Comparison of ENCODE assay signal across 21 mouse cellular contexts in the genomic region with DNA sequence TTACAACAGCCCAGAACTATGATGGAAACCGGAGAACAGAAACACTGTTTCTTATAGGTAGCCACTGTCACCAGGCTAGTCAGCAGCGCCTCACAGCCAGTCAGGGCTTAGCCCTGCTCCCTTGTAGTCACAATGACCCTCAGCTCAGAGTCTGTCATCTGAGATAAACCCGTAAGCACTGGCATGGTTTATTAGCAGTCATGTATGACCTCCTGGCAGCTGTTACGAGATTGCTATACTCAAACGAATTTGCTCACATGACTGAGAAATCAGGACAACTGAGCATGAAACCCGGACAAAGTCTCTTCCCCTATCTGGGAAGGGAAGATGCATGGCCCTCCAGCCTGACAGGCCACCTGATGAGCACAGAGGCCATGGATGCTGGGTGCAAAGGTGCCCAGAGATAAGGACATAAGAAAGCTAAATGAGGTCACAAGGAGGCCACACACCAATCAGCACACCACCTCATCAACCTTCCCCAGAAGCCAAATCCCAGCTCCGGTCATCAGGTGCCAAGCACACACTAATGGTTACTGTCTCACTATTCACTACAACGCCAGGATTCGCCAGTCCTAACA. TPM values are rescaled to one million over a fixed set of nuclear protein-coding genes. Genes with fewer than 3 reads are reported as not detected.
DNase-seq lines count a peak whose midpoint lies in the region; ATAC-seq and TF ChIP-seq lines count a peak whose summit lies in the region.
"Had no signal": no experiment of that assay in that cellular context is flagged by ENCODE, and none has a peak within 500 bp of the region (broad histone marks: within the 10 kb centered on the region; RNA-seq: fewer than 3 reads in every experiment).

No protein-coding gene starts in this region.

- DNase-seq in cerebellum, adult 2 months, result peak in 1 of 2 experiments; percentile 8
- peak; percentile 47 for DNase-seq in kidney, adult 2 months
- DNase-seq in kidney, adult 8-10 months, result no peak
- DNase-seq in midbrain, postnatal 0 days (ENCODE audit: low spot score), result peak; percentile 40
- no peak for DNase-seq in midbrain, embryonic 14.5 days
- DNase-seq in layer of hippocampus, adult 9-10 months (ENCODE audit: low spot score), result no peak
- DNase-seq: gastrocnemius, postnatal 36 days; left cerebral cortex, postnatal 4 days; lung, postnatal 4 days; thymus, adult 2 months had no signal

- TF ChIP-seq CTCF in cerebellum, adult 2 months (IDR thresholded peaks at IDR 0.05; ENCODE audit: borderline replicate concordance, insufficient read depth, low read depth, low read length), result no peak
- no peak for TF ChIP-seq CTCF in kidney, adult 2 months (conservative IDR thresholded peaks at IDR 0.05; ENCODE audit: insufficient read depth, insufficient read length, low read depth, low read length)
- no peak for TF ChIP-seq CTCF in midbrain, postnatal 0 days (IDR thresholded peaks at IDR 0.05)

- 46% methylated on average over 9 of the region's 9 CpGs for WGBS in cerebellum, adult 2 months
- 57% methylated on average over 9 of the region's 9 CpGs for WGBS in kidney, adult 2 months
- 69% methylated on average over 9 of the region's 9 CpGs for WGBS in midbrain, postnatal 0 days
- WGBS in midbrain, embryonic 14.5 days, result 67% methylated on average over 9 of the region's 9 CpGs
- WGBS in neural tube, embryonic 15.5 days, result 73% methylated on average over 9 of the region's 9 CpGs

- no peak for ATAC-seq in cerebellum, adult (ENCODE audit: insufficient number of reproducible peaks, low FRiP score, low TSS enrichment)
- ATAC-seq in midbrain, postnatal 0 days (ENCODE audit: low FRiP score), result no peak
- ATAC-seq in midbrain, embryonic 14.5 days (ENCODE audit: low FRiP score, low TSS enrichment), result no peak
- no peak for ATAC-seq in neural tube, embryonic 15.5 days (ENCODE audit: low FRiP score)
- ATAC-seq: CD4-positive, CD25-positive, alpha-beta regulatory T cell, adult 4 months; forebrain, embryonic 13.5 days; midbrain, embryonic 15.5 days had no signal

- no peak overlapping the region for H3K4me3 ChIP-seq in cerebellum, adult 2 months (replicated peaks; ENCODE audit: insufficient read depth, low read depth, low read length)
- H3K4me3 ChIP-seq in kidney, adult 2 months (ENCODE audit: insufficient read depth, low read depth, low read length), result no peak overlapping the region
- H3K4me3 ChIP-seq in midbrain, postnatal 0 days (ENCODE audit: low read depth, low read length), result no peak overlapping the region
- no peak overlapping the region for H3K4me3 ChIP-seq in midbrain, embryonic 14.5 days (replicated peaks; ENCODE audit: low read depth, low read length)
- no peak overlapping the region for H3K4me3 ChIP-seq in neural tube, embryonic 15.5 days (replicated peaks)
- H3K4me3 ChIP-seq: forebrain, embryonic 13.5 days; heart, embryonic 15.5 days; left cerebral cortex, adult 2 months; limb, embryonic 15.5 days; midbrain, embryonic 15.5 days; myocyte; neural tube, embryonic 13.5 days had no signal

- no peak for TF ChIP-seq POLR2A in cerebellum, adult 2 months (IDR thresholded peaks at IDR 0.05; ENCODE audit: borderline replicate concordance, insufficient read depth, low read length)
- no peak for TF ChIP-seq POLR2A in kidney, adult 2 months (IDR thresholded peaks at IDR 0.05; ENCODE audit: low read depth, low read length)

- no peaks in the 10 kb centered on the region for H3K27me3 ChIP-seq in cerebellum, adult 2 months (ENCODE audit: control insufficient read depth, insufficient read depth, low read length)
- no peaks in the 10 kb centered on the region for H3K27me3 ChIP-seq in kidney, adult 2 months (replicated peaks; ENCODE audit: control insufficient read depth, insufficient read depth, low read length)
- H3K27me3 ChIP-seq in midbrain, postnatal 0 days (ENCODE audit: insufficient read depth, low read length), result no peaks in the 10 kb centered on the region
- H3K27me3 ChIP-seq in midbrain, embryonic 14.5 days (ENCODE audit: control insufficient read depth, insufficient read depth, low read length), result no peaks in the 10 kb centered on the region
- no peaks in the 10 kb centered on the region for H3K27me3 ChIP-seq in neural tube, embryonic 15.5 days (replicated peaks)
- H3K27me3 ChIP-seq: forebrain, embryonic 13.5 days; heart, embryonic 15.5 days; limb, embryonic 15.5 days; midbrain, embryonic 15.5 days; neural tube, embryonic 13.5 days had no signal

- no peak overlapping the region for H3K9ac ChIP-seq in midbrain, postnatal 0 days (replicated peaks; ENCODE audit: low read length, poor library complexity, severe bottlenecking)
- H3K9ac ChIP-seq in midbrain, embryonic 14.5 days (replicated peaks; ENCODE audit: low read length), result no peak overlapping the region
- no peak overlapping the region for H3K9ac ChIP-seq in neural tube, embryonic 15.5 days (replicated peaks)
- H3K9ac ChIP-seq: forebrain, embryonic 13.5 days; heart, embryonic 15.5 days; limb, embryonic 15.5 days; midbrain, embryonic 15.5 days; neural tube, embryonic 13.5 days had no signal

- H3K9me3 ChIP-seq in midbrain, postnatal 0 days (ENCODE audit: low read length), result no peaks in the 10 kb centered on the region
- H3K9me3 ChIP-seq in midbrain, embryonic 14.5 days (ENCODE audit: control insufficient read depth, low read length), result no peaks in the 10 kb centered on the region
- no peaks in the 10 kb centered on the region for H3K9me3 ChIP-seq in neural tube, embryonic 15.5 days (replicated peaks)
- H3K9me3 ChIP-seq: forebrain, embryonic 13.5 days; heart, embryonic 15.5 days; limb, embryonic 15.5 days; midbrain, embryonic 15.5 days; neural tube, embryonic 13.5 days had no signal

- H3K4me1 ChIP-seq in cerebellum, adult 2 months (ENCODE audit: control insufficient read depth, insufficient read depth, low read length), result peaks cover 27% of the 10 kb centered on the region
- H3K4me1 ChIP-seq in kidney, adult 2 months (ENCODE audit: control insufficient read depth, insufficient read depth, low read length), result peaks cover 43% of the 10 kb centered on the region
- peaks cover 4% of the 10 kb centered on the region; the same call in 1 of the 2 replicates for H3K4me1 ChIP-seq in midbrain, postnatal 0 days (ENCODE audit: insufficient read depth, low read length)
- peaks cover 7% of the 10 kb centered on the region for H3K4me1 ChIP-seq in midbrain, embryonic 14.5 days (ENCODE audit: control insufficient read depth, insufficient read depth, low read length)
- peaks cover 40% of the 10 kb centered on the region for H3K4me1 ChIP-seq in neural tube, embryonic 15.5 days
- H3K4me1 ChIP-seq: limb, embryonic 15.5 days had no signal

- no peaks in the 10 kb centered on the region for H3K36me3 ChIP-seq in kidney, adult 2 months (ENCODE audit: control insufficient read depth, insufficient read depth, low read length)
- peaks cover 3% of the 10 kb centered on the region; the same call in 1 of the 2 replicates for H3K36me3 ChIP-seq in midbrain, postnatal 0 days (ENCODE audit: insufficient read depth, low read length)
- 0 out of 2 replicates have a peak, but pooled peaks cover 1% of the 10 kb centered on the region for H3K36me3 ChIP-seq in midbrain, embryonic 14.5 days (ENCODE audit: control insufficient read depth, insufficient read depth, low read length)
- peaks cover 2% of the 10 kb centered on the region; the same call in 1 of the 2 replicates for H3K36me3 ChIP-seq in neural tube, embryonic 15.5 days
- H3K36me3 ChIP-seq: heart, embryonic 15.5 days; limb, embryonic 15.5 days had no signal

- H3K27ac ChIP-seq in cerebellum, adult 2 months (ENCODE audit: insufficient read depth, low read length), result peak overlapping the region; percentile 1; the same call in 1 of the 2 replicates
- H3K27ac ChIP-seq in kidney, adult 2 months (ENCODE audit: insufficient read depth, low read depth, low read length), result no peak overlapping the region; the same call in 1 of the 2 replicates
- H3K27ac ChIP-seq in midbrain, postnatal 0 days (ENCODE audit: low read depth, low read length), result no peak overlapping the region
- no peak overlapping the region for H3K27ac ChIP-seq in midbrain, embryonic 14.5 days (replicated peaks; ENCODE audit: low read depth, low read length)
- H3K27ac ChIP-seq in neural tube, embryonic 15.5 days (replicated peaks), result no peak overlapping the region
- H3K27ac ChIP-seq: forebrain, embryonic 13.5 days; heart, embryonic 15.5 days; left cerebral cortex, adult 2 months; limb, embryonic 15.5 days; midbrain, embryonic 15.5 days; neural tube, embryonic 13.5 days; stomach, postnatal 0 days had no signal

- H3K4me2 ChIP-seq in midbrain, postnatal 0 days (ENCODE audit: low read depth, low read length, poor library complexity, severe bottlenecking), result no peak overlapping the region
- H3K4me2 ChIP-seq in midbrain, embryonic 14.5 days (ENCODE audit: low read length), result no peak overlapping the region
- no peak overlapping the region for H3K4me2 ChIP-seq in neural tube, embryonic 15.5 days
- H3K4me2 ChIP-seq: forebrain, embryonic 13.5 days; heart, embryonic 15.5 days; limb, embryonic 15.5 days; midbrain, embryonic 15.5 days; neural tube, embryonic 13.5 days had no signal

RNA-seq across cellular contexts. Expression of gene Ralgps1, which starts 10.1 kb away (rescaled TPM):
- 48.7 and 52.4 TPM in 2 replicates for polyA plus RNA-seq in cerebellum, adult 2 months (2012; rRNA removed)
- polyA plus RNA-seq in kidney, adult 2 months (2012; rRNA removed), result 4.9 and 5.6 TPM in 2 replicates
- total RNA-seq in midbrain, postnatal 0 days (2014; rRNA removed), result 74.6 and 88.7 TPM in 2 replicates
- 26.2 and 26.4 TPM in 2 replicates for polyA plus RNA-seq in midbrain, postnatal 0 days (2015; fragmentation: Nextera tagmentation; extraction: Ambion mirVana)
- 41.1 and 58.8 TPM in 2 replicates for polyA plus RNA-seq in midbrain, embryonic 14.5 days (2014; fragmentation: Nextera tagmentation; extraction: Ambion mirVana)
- polyA plus RNA-seq in neural tube, embryonic 15.5 days (2015; fragmentation: Nextera tagmentation; extraction: Ambion mirVana), result 31.6 and 34.9 TPM in 2 replicates

Comparison
In these comparisons a context has a peak if more than half of its experiments do, and no peak if none do; other contexts are left out.
1. DNase-seq: peak in kidney, adult 2 months (single experiment) and midbrain, postnatal 0 days (single experiment); none in kidney, adult 8-10 months (0 of 2), midbrain, embryonic 14.5 days (single experiment) and layer of hippocampus, adult 9-10 months (single experiment).